Mouse (Mus musculus): Measurements from ENCODE around the gene 1700029F12Rik.

1700029F12Rik gene

DNA sequence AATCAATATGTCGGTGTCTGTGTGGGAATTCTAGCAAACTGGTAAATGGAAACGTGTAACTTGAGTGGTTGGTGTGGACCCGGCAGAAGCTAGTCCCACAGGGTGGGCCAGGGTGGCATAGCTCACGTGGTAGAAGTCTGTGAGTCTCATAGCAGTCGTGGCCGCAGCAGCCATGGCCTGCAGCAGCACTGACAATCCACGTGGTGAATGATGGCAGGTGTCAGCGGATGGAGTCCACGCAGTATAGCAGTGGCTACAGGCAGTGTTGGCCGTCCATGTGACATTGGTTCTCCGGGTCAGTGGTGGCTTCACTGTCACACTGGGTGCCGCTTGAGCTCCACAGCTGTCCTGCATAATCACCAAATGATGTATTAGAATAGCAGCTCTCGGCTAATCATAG, 4.1 kb downstream of the 1700029F12Rik start:
- in situ Hi-C loops (cut with MboI, MseI), result no loop called here

- in situ Hi-C loops (cut with MboI, MseI), result no loop called here
Observed at GRCm38 (mm10) chr13:97021906-97022305, 12.3 kb downstream of the 1700029F12Rik start.

- in situ Hi-C loops (cut with MboI, MseI), result no loop called here
Observed at GRCm38 (mm10) chr13:97020122-97020521, 14.0 kb downstream of the 1700029F12Rik start.

DNA sequence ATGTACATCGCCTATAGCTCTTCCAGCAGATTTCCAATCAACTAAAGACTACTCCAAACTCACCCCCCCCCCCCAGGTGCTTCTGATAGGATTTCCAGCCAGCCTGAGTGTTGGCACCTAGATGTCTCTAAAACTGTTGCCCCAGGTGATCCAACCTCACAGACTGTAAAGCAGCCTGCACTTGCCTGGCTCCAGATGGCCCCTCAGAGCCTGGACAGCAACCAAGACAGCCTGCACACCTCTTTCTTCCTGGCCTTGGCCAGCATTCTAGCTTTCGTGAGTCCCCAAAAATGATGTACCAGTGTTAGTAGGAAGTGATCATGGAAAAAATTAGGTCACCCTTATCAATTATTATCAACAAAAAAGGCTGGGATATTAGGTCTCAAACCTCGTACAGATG, 16.5 kb downstream of the 1700029F12Rik start:
- in situ Hi-C loops (cut with MboI, MseI), result no loop called here

GRCm38 (mm10) chr13:97014366-97014765, 19.8 kb downstream of the 1700029F12Rik start:
- in situ Hi-C loops (cut with MboI, MseI), result loop anchor here (5.0 kb wide), 1 partner anchor 157 kb away; no protein-coding TSS in a partner anchor

DNA sequence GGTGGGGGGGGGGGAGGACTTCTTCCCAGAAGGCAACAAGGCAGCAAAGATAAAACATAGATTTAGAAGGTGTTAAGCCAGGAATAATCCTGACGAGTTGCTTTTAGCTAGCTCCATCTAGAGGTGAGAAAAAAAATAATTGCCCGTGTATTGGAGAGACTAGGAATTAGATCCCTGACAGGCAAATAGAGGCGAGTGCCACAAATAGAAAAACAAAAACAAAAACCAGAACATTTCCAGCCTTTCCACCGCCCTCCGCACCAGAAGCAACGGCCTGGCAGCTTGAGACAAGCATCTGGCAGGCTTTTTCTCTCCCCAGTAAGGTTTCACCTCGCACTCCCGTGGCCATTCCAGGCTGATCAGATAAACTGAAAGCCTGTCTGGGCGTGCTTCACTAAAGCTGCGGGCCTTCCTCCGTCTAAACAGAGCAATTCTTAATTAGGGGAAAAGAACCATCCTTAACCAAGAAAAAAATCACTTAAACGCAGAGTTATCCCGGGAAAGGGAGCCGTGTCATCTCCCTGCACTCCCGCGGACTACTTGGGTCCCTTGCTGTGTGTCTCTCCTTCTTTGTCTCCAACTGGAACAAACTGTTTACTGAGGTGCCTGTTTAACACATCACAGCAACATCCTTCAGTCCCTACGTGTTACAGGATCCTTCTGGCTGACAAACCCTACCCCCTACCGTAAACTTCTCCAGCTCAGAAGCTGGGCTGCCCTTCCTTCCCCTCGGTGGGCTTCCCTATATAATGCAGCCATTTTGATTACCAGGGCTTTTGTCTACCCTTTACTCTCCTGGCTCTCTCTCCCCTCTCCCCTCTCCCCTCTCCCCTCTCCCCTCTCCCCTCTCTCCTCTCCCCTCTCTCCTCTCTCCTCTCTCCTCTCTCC, 25.7 kb downstream of the 1700029F12Rik start:
- in situ Hi-C loops (cut with MboI, MseI), result no loop called here

GRCm38 (mm10) chr13:97007501-97008265, 26.5 kb downstream of the 1700029F12Rik start:
- in situ Hi-C loops (cut with MboI, MseI), result no loop called here

DNA sequence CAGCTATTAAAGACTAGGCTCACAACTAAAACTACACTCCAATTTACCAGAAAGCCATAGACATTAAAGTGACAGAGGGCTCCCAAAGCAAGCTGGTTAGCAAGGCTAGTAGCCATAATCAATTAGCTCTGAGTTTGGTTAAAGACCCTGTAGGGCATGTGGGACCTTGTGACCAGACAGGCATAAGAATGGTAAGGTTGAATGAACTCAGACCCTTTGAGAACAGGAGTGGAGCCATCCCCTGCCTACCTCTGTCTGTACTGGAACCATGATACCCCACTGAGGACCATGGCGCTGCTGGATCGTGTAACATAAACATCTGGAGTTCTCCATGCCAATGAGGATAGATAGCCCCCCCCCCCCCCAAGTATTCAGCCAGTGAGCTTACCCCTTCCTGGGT, 27.4 kb downstream of the 1700029F12Rik start:
- in situ Hi-C loops (cut with MboI, MseI), result no loop called here

DNA sequence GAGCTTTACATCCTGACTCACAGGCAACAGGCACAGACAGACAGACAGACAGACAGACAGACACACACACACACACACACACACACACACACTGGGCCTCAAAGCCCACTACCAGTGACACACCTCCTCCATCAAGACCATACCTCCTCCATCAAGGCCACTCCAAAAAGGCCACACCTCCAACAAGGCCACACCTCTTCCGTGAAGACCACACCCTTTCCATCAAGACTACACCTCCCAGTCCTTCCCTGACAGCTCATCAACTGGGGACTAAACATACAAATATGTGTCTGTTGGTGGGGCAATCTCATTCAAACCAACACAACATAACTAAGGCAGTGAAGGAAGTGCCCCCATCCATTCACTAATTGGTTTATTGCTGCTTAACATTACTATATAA, 37.1 kb downstream of the 1700029F12Rik start:
- in situ Hi-C loops (cut with MboI, MseI), result no loop called here

- in situ Hi-C loops (cut with MboI, MseI), result no loop called here
Observed at GRCm38 (mm10) chr13:96995243-96995642, 38.9 kb downstream of the 1700029F12Rik start.

DNA sequence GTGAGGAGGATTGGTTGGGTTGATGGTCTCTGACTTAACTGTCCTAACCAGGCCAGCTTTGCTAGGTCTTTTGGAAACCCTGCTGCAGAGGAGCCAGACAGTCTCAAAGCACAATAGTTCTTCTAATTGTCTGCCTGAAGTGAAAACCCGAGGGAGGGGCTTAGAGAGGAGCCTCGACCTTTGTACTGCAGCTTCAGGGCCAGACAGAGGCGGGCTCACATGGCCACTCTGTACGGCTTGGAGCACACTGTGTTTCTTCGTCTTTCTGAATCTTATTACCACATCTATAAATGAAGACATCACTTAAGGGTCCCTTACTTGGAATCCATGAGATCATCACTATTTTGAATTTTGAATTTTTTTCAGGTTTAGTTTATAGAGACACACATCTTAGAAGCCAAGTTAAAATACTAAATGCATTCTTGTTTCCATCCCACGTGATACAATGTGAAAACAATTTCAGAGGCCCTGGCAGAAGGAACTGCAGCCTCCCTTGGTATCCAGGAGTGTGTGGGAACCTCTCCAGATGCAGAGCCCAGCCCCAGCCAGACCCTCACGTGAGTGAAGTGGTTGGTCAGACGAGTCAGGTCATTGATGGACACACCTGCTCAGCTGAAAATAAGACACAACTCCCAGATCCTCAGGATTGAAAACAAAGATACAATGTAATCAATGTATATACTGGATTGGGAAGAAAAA, 40.7 kb downstream of the 1700029F12Rik start:
- in situ Hi-C loops (cut with MboI, MseI), result no loop called here

GRCm38 (mm10) chr13:96990561-96991265, 43.4 kb downstream of the 1700029F12Rik start:
- in situ Hi-C loops (cut with MboI, MseI), result no loop called here

- in situ Hi-C loops (cut with MboI, MseI), result no loop called here
Observed at GRCm38 (mm10) chr13:96990045-96990444, 44.1 kb downstream of the 1700029F12Rik start.

DNA sequence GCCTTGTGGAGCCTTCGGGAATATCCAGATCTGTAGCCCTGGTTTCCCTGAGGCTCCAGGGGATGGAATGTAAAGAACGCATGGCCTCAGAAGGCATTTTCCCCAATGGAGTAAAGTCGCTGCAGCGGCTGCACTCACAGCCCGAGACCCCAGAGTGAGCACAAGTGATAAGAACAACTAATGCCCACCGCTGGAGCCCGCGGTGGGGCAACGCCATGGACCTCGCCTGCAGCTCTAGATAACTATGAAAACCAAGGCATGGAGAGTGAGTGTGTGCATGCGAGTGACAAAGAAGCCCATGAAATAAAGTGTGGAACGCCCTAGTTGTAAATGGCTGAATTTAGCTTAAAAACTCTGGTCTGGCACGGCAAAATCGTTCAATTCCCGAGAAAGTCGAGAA, 45.0 kb downstream of the 1700029F12Rik start:
- in situ Hi-C loops (cut with MboI, MseI), result no loop called here

DNA sequence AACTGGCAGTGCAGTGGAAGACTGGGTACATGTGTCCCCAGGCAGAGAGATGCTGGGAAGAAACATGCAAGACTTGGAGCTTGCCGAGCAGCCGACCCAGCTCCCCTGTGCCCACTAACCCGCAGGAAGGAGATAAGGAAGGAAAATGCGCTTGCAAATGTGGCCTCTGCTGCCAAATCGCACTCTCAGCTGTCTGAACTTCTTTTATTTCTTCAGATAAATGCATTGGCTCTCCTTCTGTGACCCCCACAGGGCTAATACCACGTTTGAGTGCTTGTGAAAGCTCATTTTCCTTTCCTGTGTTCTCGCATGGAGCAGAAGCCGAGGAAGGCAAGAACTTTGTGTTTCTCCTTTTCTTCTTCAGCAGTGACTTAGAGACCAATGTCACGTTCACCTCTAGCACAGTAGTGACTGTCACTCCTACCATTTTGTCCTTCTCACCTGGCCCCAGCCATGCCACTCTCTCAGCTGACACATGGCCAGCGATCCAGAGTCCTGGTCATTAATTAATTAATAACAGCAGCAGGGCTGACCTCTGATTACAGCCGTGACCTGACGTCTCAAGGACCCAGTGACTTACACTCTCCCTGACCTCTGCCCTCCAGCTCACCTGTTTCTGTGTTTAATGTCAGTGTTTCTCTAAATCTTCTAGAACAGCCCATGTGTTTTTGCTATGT, 48.4 kb downstream of the 1700029F12Rik start:
- in situ Hi-C loops (cut with MboI, MseI), result no loop called here

- in situ Hi-C loops (cut with MboI, MseI), result no loop called here
Observed at GRCm38 (mm10) chr13:96984688-96985087, 49.5 kb downstream of the 1700029F12Rik start.

DNA sequence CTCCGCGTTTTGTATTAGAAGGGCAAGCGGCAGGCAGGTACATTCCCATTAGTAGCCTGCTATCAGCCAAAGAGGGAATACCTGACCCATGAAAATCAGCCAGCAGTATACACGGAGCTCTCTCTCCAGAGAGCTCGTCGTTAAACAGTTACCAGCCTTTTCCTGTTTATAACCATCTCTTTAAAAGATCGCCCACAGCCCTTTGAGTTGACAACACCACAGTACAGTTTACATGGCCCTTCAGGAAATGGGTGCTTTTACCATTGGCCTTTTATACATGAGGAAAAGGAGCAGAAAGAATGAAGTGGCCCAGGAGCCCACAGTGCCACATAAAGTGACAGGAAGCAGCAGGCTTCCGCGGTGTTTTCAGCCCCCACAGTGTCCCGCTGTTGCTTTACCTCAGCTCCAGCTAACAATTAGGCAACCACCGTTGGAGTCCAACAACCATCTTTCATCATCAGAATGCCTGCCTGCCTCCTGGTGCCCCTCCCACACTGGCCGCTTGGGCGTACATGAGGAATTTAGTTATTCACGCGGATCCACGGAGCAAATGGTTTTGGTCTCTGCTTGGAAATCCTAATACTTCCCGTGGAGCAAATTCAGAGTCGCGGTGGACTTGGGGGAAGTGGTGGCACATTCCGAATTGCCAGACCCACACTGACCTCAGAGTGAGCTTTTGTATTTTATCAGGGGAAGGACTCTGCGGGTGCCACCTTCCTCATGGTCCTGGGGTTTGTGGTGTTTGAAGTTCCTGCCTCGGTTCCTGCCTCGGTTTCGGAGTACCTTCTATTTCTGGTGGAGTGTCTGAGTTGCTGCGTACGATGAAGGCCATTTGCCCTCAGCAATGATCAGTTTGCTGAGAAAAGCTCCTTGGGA, 50.7 kb downstream of the 1700029F12Rik start:
- in situ Hi-C loops (cut with MboI, MseI), result no loop called here

DNA sequence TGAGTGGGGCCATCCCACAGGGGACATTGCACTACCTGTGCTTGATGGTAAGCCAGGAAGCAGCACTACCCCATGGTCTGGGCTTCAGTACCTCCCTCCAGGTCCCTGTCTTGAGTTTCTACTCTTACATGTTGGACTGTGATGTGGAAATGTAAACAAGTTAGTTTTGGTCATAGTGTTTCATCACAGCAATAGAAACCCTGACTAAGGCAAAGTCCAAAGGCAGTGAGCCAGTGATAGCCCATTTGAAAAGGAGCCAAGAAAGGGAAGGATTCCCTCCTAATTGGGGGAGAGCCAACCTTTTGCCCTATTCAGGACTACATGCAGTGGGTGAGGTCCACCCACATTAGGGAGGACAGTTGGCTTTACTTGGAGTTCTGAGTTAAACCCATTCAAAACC, 53.6 kb downstream of the 1700029F12Rik start:
- in situ Hi-C loops (cut with MboI, MseI), result no loop called here

- in situ Hi-C loops (cut with MboI, MseI), result no loop called here
Observed at GRCm38 (mm10) chr13:96976986-96977595, 57.1 kb downstream of the 1700029F12Rik start.

All from T-helper 1 cell (primary cell).